Mouse (Mus musculus) hindbrain, embryonic 16.5 days (tissue): ENCODE data around the gene Cpt1c. TPM values are rescaled to one million over a fixed set of nuclear protein-coding genes. Genes with fewer than 3 reads are reported as not detected.
A peak's percentile ranks its signal among the peaks of the same experiment; 100 is the strongest.
"Not testable (repeated sequence)": the region's sequence is repeated elsewhere in the genome, so short reads cannot be mapped to it uniquely, and the experiment has no call there.

Experiments used
- ATAC-seq: fragments of 200-750 bp; cut with Nextera tagmentation; 2 replicates; pipeline ENCODE4 v1.8.0; 2017; ENCODE audit warnings: moderate TSS enrichment, moderate library complexity
- H3K27ac ChIP-seq: fragments of 300-500 bp; sonication (generic); 2 replicates; pipeline ENCODE4 v1.5.1; 2014; ENCODE audit warnings: low read depth, mild to moderate bottlenecking, control low read depth, low read length, moderate library complexity
- H3K27me3 ChIP-seq: fragments of 300-500 bp; sonication (generic); replicated peaks from 2 replicates; pipeline ENCODE4 v1.6.1; 2014; ENCODE audit warnings: low read length; ENCODE audit not compliant: control insufficient read depth, insufficient read depth
- H3K36me3 ChIP-seq: fragments of 300-500 bp; sonication (generic); 2 replicates; pipeline ENCODE4 v1.6.1; 2014; ENCODE audit warnings: mild to moderate bottlenecking, low read length, moderate library complexity, mixed read lengths; ENCODE audit not compliant: control insufficient read depth, insufficient read depth
- H3K4me1 ChIP-seq: fragments of 300-500 bp; sonication (generic); 2 replicates; pipeline ENCODE4 v1.6.1; 2014; ENCODE audit warnings: low read depth, low read length; ENCODE audit not compliant: control insufficient read depth, insufficient read depth
- H3K4me2 ChIP-seq: fragments of 300-500 bp; sonication (generic); 2 replicates; pipeline ENCODE4 v1.6.1; 2014; ENCODE audit warnings: mild to moderate bottlenecking, low read length, control low read depth, moderate library complexity
- H3K4me3 ChIP-seq: fragments of 300-500 bp; sonication (generic); 2 replicates; pipeline ENCODE4 v1.5.1; 2014; ENCODE audit warnings: mild to moderate bottlenecking, low read length, control low read depth, moderate library complexity
- H3K9ac ChIP-seq: fragments of 300-500 bp; sonication (generic); 2 replicates; pipeline ENCODE4 v1.6.1; 2014; ENCODE audit warnings: low read depth, mild to moderate bottlenecking, control low read depth, low read length, moderate library complexity
- H3K9me3 ChIP-seq: fragments of 300-500 bp; sonication (generic); 2 replicates; pipeline ENCODE4 v1.6.1; 2014; ENCODE audit warnings: mild to moderate bottlenecking, low read length, moderate library complexity; ENCODE audit not compliant: control insufficient read depth
- WGBS: fragments of 180-500 bp; shearing (Covaris S2); extraction: QIAGEN DNeasy Blood & Tissue Kit; methylation state at CpG from one replicate; pipeline ENCODE4 v1.1.7; 2014; 5-methylcytosine and 5-hydroxymethylcytosine counted together
- polyA plus RNA-seq: library from polyadenylated mRNA; unstranded; fragments of >200 nt; fragmentation: Nextera tagmentation; extraction: Ambion mirVana; gene quantifications from 2 replicates; pipeline ENCODE4 v1.2.1, GENCODE M21; 2015

The Cpt1c gene
- 58.6 and 59.7 TPM in 2 replicates for polyA plus RNA-seq

GRCm38 (mm10) chr7:44974383-44975116, at the start of gene Cpt1c:
Gene Cpt1c, minus strand, starts transcription at chr7:44974851.
- Histone ChIP-seq H3K9me3 (no peaks in the 10 kb centered on the region), H3K27ac (peak within 1 kb of the TSS; percentile 95), H3K9ac (peak within 1 kb of the TSS; percentile 77), H3K4me1 (peaks cover 36% of the 10 kb centered on the region), H3K36me3 (peaks cover 27% of the 10 kb centered on the region), H3K4me3 (peak within 1 kb of the TSS; percentile 58), H3K4me2 (peak within 1 kb of the TSS; percentile 96), H3K27me3 (no peaks in the 10 kb centered on the region)
- peak; percentile 45 for ATAC-seq
- under 1% methylated on average over 22 of the region's 22 CpGs for WGBS

GRCm38 (mm10) chr7:45023711-45024110, 49.1 kb upstream of the Cpt1c start:
- H3K27me3 ChIP-seq, H3K9ac ChIP-seq, H3K4me2 ChIP-seq, H3K27ac ChIP-seq, H3K9me3 ChIP-seq, H3K4me1 ChIP-seq, H3K4me3 ChIP-seq, ATAC-seq: not testable (repeated sequence)
- H3K36me3 ChIP-seq, result peaks cover 16% of the 10 kb centered on the region
- 76% methylated on average over 5 of the region's 5 CpGs for WGBS

GRCm38 (mm10) chr7:45020225-45020624, 45.6 kb upstream of the Cpt1c start:
- H3K9me3 ChIP-seq, result no peaks in the 10 kb centered on the region
- no peak for ATAC-seq
- 74% methylated on average over 9 of the region's 9 CpGs for WGBS
- H3K4me3 ChIP-seq, result no peak overlapping the region
- H3K27me3 ChIP-seq, result no peaks in the 10 kb centered on the region
- peaks cover 10% of the 10 kb centered on the region for H3K4me1 ChIP-seq
- no peak overlapping the region for H3K9ac ChIP-seq
- H3K4me2 ChIP-seq, result no peak overlapping the region
- no peak overlapping the region for H3K27ac ChIP-seq
- no peaks in the 10 kb centered on the region for H3K36me3 ChIP-seq

- ATAC-seq, result no peak
- WGBS, result 48% methylated on average over 8 of the region's 8 CpGs
- peak overlapping the region; percentile 2; the same call in 1 of the 2 replicates for H3K4me3 ChIP-seq
- no peaks in the 10 kb centered on the region for H3K36me3 ChIP-seq
- peaks cover 20% of the 10 kb centered on the region for H3K4me1 ChIP-seq
- H3K9me3 ChIP-seq, result no peaks in the 10 kb centered on the region
- peak overlapping the region; percentile 93 for H3K4me2 ChIP-seq
- H3K27me3 ChIP-seq, result no peaks in the 10 kb centered on the region
- H3K9ac ChIP-seq, result peak overlapping the region; percentile 31; the same call in 1 of the 2 replicates
- no peak overlapping the region for H3K27ac ChIP-seq
Measured at GRCm38 (mm10) chr7:45019031-45019571, 44.5 kb upstream of the Cpt1c start.

- peak; percentile 85 for ATAC-seq
- Histone ChIP-seq H3K4me3 (peak within 1 kb of the TSS; percentile 60), H3K27ac (peak within 1 kb of the TSS; percentile 82), H3K36me3 (peaks cover 5% of the 10 kb centered on the region), H3K4me2 (peak within 1 kb of the TSS; percentile 93), H3K9ac (peak within 1 kb of the TSS; percentile 67), H3K4me1 (peaks cover 20% of the 10 kb centered on the region), H3K27me3 (no peaks in the 10 kb centered on the region), H3K9me3 (no peaks in the 10 kb centered on the region)
- 1% methylated on average over 29 of the region's 36 CpGs for WGBS
Measured at GRCm38 (mm10) chr7:45017242-45018061, 42.8 kb upstream of the Cpt1c start, which contains the start of gene Rras. Gene Rras, plus strand, starts transcription at chr7:45017961.

GRCm38 (mm10) chr7:45016761-45017160, 42.1 kb upstream of the Cpt1c start:
- Histone ChIP-seq H3K4me1 (peaks cover 20% of the 10 kb centered on the region), H3K9ac (peak overlapping the region; percentile 25), H3K4me2 (peak overlapping the region; percentile 93), H3K27ac (peak overlapping the region; percentile 82), H3K27me3 (no peaks in the 10 kb centered on the region), H3K9me3 (no peaks in the 10 kb centered on the region), H3K36me3 (peaks cover 10% of the 10 kb centered on the region), H3K4me3 (peak overlapping the region; percentile 60)
- WGBS, result 4% methylated on average over 4 of the region's 4 CpGs
- no peak; the same call in 1 of the 2 replicates for ATAC-seq

GRCm38 (mm10) chr7:45015957-45016612, 41.4 kb upstream of the Cpt1c start, which contains the start of gene Scaf1:
Gene Scaf1, minus strand, starts transcription at chr7:45016363.
- ATAC-seq, result peak; percentile 93
- H3K36me3 ChIP-seq, result peaks cover 14% of the 10 kb centered on the region
- H3K4me2 ChIP-seq, result peak within 1 kb of the TSS; percentile 93
- peak within 1 kb of the TSS; percentile 60 for H3K4me3 ChIP-seq
- peak within 1 kb of the TSS; percentile 82 for H3K27ac ChIP-seq
- H3K9me3 ChIP-seq, result no peaks in the 10 kb centered on the region
- WGBS, result 1% methylated on average over 68 of the region's 69 CpGs
- H3K9ac ChIP-seq, result peak within 1 kb of the TSS; percentile 82
- H3K4me1 ChIP-seq, result peaks cover 20% of the 10 kb centered on the region
- no peaks in the 10 kb centered on the region for H3K27me3 ChIP-seq

GRCm38 (mm10) chr7:45015344-45015956, 40.8 kb upstream of the Cpt1c start:
- peaks cover 20% of the 10 kb centered on the region for H3K4me1 ChIP-seq
- 2% methylated on average over 20 of the region's 20 CpGs for WGBS

More at GRCm38 (mm10) chr7:45015344-45015956, 40.8 kb upstream of the Cpt1c start:
- Histone ChIP-seq H3K4me3 (peak overlapping the region; percentile 60), H3K9ac (peak overlapping the region; percentile 82), H3K4me2 (peak overlapping the region; percentile 60), H3K27me3 (no peaks in the 10 kb centered on the region), H3K9me3 (no peaks in the 10 kb centered on the region), H3K36me3 (peaks cover 15% of the 10 kb centered on the region), H3K27ac (peak overlapping the region; percentile 78)
- ATAC-seq, result no peak
